Mouse (Mus musculus) ES-E14 (cell line): ENCODE measurements around the gene Nrf1. TPM values are rescaled to one million over a fixed set of nuclear protein-coding genes. Genes with fewer than 3 reads are reported as not detected.

Experiments
- DNase-seq: peaks from one replicate; pipeline ENCODE4 v3.0.0-alpha.2; 2013; ENCODE audit warnings: low read depth, low spot score
- H3K27ac ChIP-seq: 2 replicates; pipeline ENCODE4 v1.5.1; 2012; ENCODE audit warnings: low read depth, mild to moderate bottlenecking, low read length, moderate library complexity, mixed read lengths; ENCODE audit not compliant: poor library complexity, insufficient read depth, severe bottlenecking
- H3K36me3 ChIP-seq: 2 replicates; pipeline ENCODE4 v1.6.1; 2012; ENCODE audit warnings: mild to moderate bottlenecking, low read length, moderate library complexity, mixed read lengths; ENCODE audit not compliant: control insufficient read depth, poor library complexity, insufficient read depth, severe bottlenecking
- H3K4me1 ChIP-seq, 2 experiments: fragments of 150-350 bp in 1 of 2; sonication (generic) in 1 of 2; 2 replicates each; pipeline ENCODE4 v1.6.1; 2012; ENCODE audit warnings: low read length in 2 of 2, mild to moderate bottlenecking in 1 of 2, mixed read lengths in 1 of 2; ENCODE audit not compliant: control insufficient read depth in 2 of 2, insufficient read depth in 2 of 2, poor library complexity in 1 of 2
- H3K4me3 ChIP-seq, 2 experiments: fragments of 150-350 bp in 1 of 2; sonication (generic) in 1 of 2; 2 replicates each; pipeline ENCODE4 v1.5.1; 2012; ENCODE audit warnings: low read length in 2 of 2, low read depth in 1 of 2, mild to moderate bottlenecking in 1 of 2, mixed read lengths in 1 of 2; ENCODE audit not compliant: insufficient read depth in 1 of 2, poor library complexity in 1 of 2, severe bottlenecking in 1 of 2
- H3K9ac ChIP-seq: 2 replicates; pipeline ENCODE4 v1.6.1; 2012; ENCODE audit warnings: low read depth, mild to moderate bottlenecking, low read length, mixed read lengths; ENCODE audit not compliant: poor library complexity, insufficient read depth, severe bottlenecking
- H3K9me3 ChIP-seq: fragments of 150-350 bp; sonication (generic); 2 replicates; pipeline ENCODE4 v1.6.1; 2012; ENCODE audit warnings: low read depth, mild to moderate bottlenecking, low read length; ENCODE audit not compliant: control insufficient read depth, insufficient read depth
- CHD2 ChIP-seq: IDR thresholded peaks from 2 replicates; pipeline ENCODE4 v1.6.1; 2014; ENCODE audit warnings: mild to moderate bottlenecking, low read depth, low read length, inconsistent platforms
- HCFC1 ChIP-seq: IDR thresholded peaks from 2 replicates; pipeline ENCODE4 v1.6.1; 2012; ENCODE audit warnings: low read length, inconsistent platforms, borderline replicate concordance; ENCODE audit not compliant: insufficient read depth
- MAFK ChIP-seq: IDR thresholded peaks from 2 replicates; pipeline ENCODE4 v1.6.1; 2014; ENCODE audit warnings: mild to moderate bottlenecking, low read depth, low read length, inconsistent platforms; ENCODE audit not compliant: insufficient read depth
- ZC3H11A ChIP-seq: IDR thresholded peaks from 2 replicates; pipeline ENCODE4 v1.6.1; 2012; ENCODE audit warnings: low read depth, mild to moderate bottlenecking, inconsistent platforms, low read length, borderline replicate concordance
- ZNF384 ChIP-seq: IDR thresholded peaks from 2 replicates; pipeline ENCODE4 v1.6.1; 2012; ENCODE audit warnings: low read depth, low read length, inconsistent platforms
- in situ Hi-C, 2 experiments: fragments of 600-800 bp; cut with MboI; formaldehyde crosslinking; loops; one replicate each; pipeline ENCODE4 v1.15.1; 2025; ENCODE audit warnings: low sequenced_read_pairs in 2 of 2, inconsistent platforms in 1 of 2; ENCODE audit not compliant: unreplicated experiment in 2 of 2
- total RNA-seq: library from RNA; depleted of rRNA; stranded (reverse); fragments of 300-350 nt; gene quantifications from 2 replicates; pipeline ENCODE4 v1.2.3, GENCODE M21; 2012

Gene Nrf1
- total RNA-seq, 1 experiment: 81.6 TPM

- Histone ChIP-seq H3K9me3 (no peaks in the 10 kb centered on the region), H3K36me3 (no peaks in the 10 kb centered on the region), H3K4me3 (no peak overlapping the region), H3K4me1 (peaks cover 0 to 4% of the 10 kb centered on the region in 2 experiments; a peak in 1 of 4 replicates), H3K27ac (no peak overlapping the region), H3K9ac (no peak overlapping the region)
- no peak for DNase-seq
- TF ChIP-seq HCFC1 (no peak), ZC3H11A (no peak)
- in situ Hi-C loops: no loop called here
Measured at GRCm38 (mm10) chr6:30078938-30079529, 31.2 kb downstream of the Nrf1 start.

- Histone ChIP-seq H3K9ac (no peak overlapping the region), H3K4me1 (peaks cover 4 to 6% of the 10 kb centered on the region in 2 experiments; a peak in 3 of 4 replicates), H3K9me3 (no peaks in the 10 kb centered on the region), H3K27ac (no peak overlapping the region), H3K36me3 (no peaks in the 10 kb centered on the region), H3K4me3 (no peak overlapping the region)
- TF ChIP-seq HCFC1: no peak
- TF ChIP-seq ZNF384: no peak
- TF ChIP-seq CHD2: no peak
- no peak for TF ChIP-seq MAFK
- no peak for TF ChIP-seq ZC3H11A
- DNase-seq: no peak
- in situ Hi-C loops: no loop called here
Measured at GRCm38 (mm10) chr6:30081339-30081738, 33.6 kb downstream of the Nrf1 start.

DNA sequence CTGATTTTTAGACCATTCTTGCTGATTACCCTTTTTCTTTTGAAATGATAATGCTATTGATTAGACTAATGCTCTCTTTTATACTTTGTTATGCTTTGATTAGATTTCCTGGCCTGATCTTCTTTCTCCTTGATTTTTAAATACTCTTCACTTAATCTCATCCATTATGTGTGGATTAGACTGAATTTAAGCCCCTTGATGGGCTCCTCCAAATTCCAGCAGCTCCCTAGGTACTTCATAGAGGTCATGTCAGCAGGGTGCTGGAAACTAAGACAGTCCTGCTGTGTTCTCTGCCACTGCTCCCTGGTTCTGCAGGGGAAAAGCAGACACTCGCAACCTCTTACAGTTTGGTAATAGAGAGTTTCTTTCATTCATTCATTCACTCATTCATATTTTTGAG, 35.5 kb downstream of the Nrf1 start:
- no peaks in the 10 kb centered on the region for H3K36me3 ChIP-seq
- H3K4me3 ChIP-seq: no peak overlapping the region
- no peak overlapping the region for H3K27ac ChIP-seq
- H3K4me1 ChIP-seq: peaks cover 4% of the 10 kb centered on the region in 2 experiments; a peak in 3 of 4 replicates
- TF ChIP-seq ZNF384 (no peak), HCFC1 (no peak), MAFK (no peak), ZC3H11A (no peak), CHD2 (no peak)
- in situ Hi-C loops: no loop called here
- no peaks in the 10 kb centered on the region for H3K9me3 ChIP-seq
- DNase-seq: peak; percentile 13
- no peak overlapping the region for H3K9ac ChIP-seq

DNA sequence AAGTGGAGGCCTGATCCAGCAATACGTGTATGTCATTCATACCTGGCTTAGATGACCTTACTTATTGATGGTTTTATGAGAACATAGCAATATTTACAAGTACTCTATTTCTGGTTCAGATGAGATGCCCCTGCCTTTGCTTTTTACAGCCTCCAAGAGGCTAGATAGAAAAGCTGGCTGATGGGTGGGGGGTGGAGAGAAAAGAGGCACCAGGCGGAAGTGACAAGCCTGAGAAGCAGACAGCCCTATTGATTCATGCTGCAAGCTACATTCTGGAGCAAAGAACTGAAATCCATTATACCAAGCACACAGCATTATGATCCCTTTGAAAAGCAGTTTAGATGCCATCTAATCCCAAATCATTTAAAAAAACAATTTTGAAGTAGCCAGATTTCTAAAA, 37.6 kb downstream of the Nrf1 start:
- no peak for DNase-seq
- Histone ChIP-seq H3K9ac (no peak overlapping the region), H3K9me3 (no peaks in the 10 kb centered on the region), H3K4me1 (peaks cover 4% of the 10 kb centered on the region in 2 experiments; a peak in 3 of 4 replicates), H3K36me3 (peaks cover 6% of the 10 kb centered on the region), H3K27ac (no peak overlapping the region), H3K4me3 (no peak overlapping the region)
- in situ Hi-C loops: no loop called here
- TF ChIP-seq HCFC1 (no peak), ZC3H11A (no peak), CHD2 (no peak), ZNF384 (no peak), MAFK (no peak)
